Mouse (Mus musculus): Measurements from ENCODE around the gene Spata32.
A peak's percentile ranks its signal among the peaks of the same experiment; 100 is the strongest.

The Spata32 gene

DNA sequence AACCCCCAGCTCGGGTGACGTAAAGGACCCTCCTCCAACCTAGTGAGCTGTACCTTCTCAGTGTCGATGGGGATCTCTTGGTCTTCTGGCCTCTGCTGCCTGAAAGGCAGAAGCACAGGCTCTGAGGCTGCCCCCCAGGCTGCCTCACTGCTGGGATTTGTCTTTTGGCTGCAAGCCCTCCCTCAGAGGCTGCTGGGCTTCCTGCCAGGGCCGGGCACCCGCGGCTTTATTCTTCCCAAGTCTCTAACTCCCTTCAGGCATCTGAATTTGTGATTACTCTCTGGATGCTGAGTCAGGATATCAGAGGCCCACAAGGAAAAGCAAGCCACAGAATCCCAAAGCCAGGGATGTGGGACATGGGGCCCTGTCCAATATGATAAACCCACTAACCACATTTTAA lies 16.6 kb downstream of the Spata32 start:
- DNase-seq = peak; percentile 40 to 55

DNA sequence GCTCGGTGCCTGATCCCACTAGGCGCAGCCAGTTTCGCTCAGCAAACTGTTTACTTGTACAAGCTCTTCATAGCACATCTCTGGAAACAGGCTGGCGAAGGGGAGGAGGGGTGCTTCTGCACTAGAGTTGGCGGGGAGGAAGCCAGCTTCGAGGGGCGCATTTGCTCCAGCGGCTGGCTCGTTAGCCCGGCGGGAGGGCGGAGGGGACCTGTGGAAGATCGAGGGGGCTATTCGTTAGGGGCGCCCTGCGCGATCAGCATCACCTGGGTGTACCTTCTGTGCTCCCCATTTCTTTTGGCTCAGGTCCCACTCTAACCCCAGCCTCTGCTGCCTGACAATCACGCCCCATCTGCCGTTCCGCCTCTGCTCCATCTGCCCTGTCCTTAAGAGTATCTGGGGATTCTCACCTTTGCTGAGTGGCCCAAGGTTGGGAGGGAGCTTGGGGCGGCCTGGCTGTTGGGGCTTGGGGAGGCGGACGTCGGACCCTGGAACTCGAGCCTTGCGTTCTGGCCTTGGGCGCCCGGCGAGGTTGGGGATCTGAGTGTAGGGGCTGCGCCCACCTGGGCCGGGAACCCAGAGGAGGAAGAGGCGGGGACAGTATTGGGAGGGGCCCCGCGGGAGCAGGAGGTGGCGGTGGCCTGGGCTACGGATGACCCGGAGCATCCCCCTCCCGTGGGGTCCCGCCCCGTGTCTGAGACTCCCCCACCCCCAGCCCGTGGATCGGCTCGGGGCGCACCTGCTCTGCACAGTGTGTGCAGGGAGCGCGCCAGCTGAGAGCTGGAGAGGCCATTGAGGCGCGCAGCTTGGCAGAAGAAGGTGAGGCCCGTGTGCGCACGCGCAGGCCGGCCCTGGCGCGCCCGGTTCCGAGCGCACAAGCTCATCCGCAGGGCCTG lies 19.1 kb downstream of the Spata32 start:
- DNase-seq = peak; percentile 58 to 73

DNA sequence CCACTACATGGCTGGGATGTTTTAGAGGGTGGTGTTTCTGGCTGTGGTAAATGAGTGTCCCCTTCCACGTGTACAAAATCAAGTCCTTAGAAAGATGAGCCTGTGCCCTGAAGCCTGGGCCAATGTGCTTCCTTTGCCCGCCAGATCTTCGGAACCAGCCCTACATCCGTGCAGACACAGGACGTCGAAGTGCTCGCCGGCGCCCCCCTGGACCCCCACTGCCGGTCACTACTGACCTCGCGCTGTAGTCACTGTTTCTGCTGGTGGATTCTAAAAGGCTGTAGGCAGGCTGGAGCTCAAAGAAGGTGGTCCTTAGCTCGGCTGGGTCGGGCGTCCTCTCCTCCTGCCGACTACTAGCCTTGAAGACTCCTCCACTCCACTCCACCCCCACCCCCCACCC lies 19.9 kb downstream of the Spata32 start:
- no peak for DNase-seq

DNA sequence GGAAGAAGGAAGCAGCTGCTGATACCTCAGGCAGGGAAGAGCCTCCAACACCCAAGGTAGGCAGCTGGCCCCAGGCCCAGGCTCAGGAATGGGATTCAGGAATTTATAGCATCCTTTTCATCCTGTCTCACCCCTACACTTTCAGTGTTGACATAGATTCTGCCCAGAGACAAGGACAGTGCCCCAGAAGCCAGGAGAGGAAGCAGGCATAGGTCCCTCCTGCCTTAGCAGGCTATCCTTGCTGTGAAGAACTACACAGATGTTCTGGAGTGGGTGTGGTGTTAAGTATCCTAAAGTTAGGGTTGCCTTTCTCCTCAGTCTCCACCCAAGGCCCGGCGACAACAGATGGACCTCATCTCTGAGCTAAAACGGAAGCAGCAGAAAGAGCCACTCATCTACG lies 20.9 kb downstream of the Spata32 start:
- DNase-seq = no peak

DNA sequence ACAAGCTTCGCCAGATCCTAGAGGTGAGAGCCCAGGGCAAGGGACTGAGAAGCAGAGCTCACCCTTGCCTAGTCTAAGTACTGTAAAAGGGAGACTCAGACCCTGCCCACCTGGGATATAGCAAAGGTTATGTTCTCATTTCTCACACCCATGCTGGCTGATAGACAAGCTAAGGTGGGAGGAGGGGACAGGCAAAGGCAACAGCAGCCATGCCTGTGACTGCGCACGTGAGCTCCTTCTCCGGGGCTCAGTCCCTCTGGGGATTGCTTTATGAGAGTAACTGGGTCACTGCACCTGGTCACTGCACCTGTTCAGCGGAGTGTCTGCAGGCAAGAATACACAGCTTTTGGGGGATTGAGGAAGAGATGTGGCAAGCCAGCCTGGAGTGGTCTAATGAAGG lies 22.6 kb downstream of the Spata32 start:
- DNase-seq = no peak

DNA sequence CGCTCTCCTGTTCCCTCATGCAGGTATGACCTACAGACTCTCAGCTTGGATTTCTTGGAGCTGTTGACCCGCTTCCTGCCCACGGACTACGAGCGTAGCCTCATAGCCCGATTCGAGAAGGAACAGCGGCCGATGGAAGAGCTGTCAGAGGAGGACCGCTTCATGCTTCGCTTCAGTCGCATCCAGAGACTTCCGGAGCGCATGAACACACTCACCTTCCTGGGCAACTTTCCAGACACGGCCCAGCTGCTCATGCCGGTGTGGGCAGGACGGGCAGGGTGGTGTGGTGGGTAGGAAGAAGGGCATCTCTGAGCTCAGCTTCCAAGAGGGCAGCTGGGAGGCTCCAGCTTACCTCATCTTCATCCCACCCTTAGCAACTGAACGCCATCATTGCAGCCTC lies 23.0 kb downstream of the Spata32 start:
- DNase-seq = peak; percentile 48 to 62

DNA sequence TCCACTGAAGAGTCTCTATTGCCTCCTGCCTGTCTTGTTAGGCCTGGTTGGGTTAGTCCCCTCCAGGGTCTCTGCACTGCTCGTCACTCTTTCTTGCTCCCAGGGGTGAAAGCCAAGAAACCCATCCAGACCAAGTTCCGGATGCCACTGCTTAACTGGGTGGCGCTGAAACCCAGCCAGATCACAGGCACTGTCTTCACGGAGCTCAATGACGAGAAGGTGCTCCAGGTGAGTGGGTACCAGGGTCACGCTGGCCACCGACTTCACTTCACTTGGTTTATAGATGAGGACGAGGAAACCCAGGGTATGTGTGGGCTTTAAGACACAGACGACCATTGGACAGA lies 24.4 kb downstream of the Spata32 start:
- no peak for DNase-seq

DNA sequence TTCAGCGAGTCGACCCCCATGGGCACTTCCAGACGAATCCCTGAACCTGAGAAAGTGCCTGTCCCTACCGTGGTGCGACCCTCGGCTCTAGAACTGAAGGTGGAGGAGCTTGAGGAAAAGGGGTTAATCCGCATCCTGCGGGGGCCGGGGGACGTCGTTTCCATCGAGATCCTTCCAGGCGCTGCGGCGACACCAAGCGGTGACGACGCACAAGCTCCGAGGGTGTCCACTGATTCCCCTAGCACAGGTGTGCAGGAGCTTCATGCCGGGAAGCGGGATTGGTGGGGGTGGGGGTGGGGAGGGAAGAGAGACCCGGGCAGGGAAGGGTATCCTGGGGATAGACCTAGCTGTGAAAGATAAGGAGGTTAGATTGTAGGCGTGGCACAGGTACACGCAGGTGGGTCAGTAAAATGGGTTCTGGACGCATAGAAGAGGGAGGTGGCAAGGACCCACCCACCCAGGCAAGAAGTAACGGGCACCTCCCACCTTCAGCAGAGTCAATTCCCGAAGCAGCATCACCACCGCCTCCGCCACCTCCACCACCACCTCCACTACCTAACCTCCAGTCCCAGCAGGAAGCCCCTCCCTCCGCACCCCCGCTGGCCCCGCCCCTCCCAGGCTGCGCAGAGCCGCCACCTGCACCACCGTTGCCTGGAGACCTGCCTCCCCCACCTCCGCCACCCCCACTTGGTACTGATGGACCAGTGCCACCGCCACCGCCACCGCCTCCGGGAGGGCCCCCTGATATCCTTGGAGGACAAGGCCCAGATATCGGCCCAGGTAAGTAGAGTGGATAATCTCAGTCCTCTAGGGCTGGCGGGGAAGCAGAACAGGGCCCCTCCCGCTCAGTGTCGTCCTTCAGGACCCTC lies 25.0 kb downstream of the Spata32 start:
- DNase-seq = peak; percentile 67 to 75

DNA sequence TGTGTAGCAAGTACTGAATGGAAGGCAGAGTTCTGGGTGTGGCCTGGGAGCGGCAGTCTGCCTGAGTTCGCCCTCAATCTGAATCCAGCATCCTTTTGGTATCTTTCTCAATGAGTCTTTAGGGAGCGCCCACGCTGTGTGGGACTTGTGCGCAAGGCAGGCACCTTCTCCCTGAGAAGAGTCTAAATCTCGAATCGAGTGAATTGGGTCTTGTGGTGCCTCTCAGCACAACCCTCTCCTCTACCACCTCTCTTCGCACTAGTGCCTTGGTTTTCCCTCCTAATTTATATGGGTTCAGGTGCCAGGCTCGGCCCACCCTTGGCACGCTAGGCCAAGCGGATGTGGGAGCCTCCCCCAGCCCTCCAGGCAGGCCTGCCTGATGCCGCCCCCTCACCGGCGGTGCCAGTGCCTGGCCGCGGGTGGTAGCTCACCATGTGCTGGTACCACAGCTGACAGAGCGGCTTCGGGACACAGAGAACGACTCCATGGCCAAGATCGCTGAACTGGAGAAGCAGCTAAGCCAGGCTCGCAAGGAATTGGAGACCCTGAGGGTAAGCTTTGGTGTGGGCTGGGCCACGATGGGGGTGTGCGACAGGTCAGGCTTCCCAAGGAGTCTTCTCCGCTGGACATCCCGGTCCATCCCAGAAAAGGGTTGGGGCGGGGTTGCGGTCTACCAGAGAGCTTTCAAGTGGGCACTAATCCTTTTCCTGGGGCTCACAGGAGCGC lies 25.8 kb downstream of the Spata32 start:
- peak in 1 of 2 experiments; percentile 38 for DNase-seq

DNA sequence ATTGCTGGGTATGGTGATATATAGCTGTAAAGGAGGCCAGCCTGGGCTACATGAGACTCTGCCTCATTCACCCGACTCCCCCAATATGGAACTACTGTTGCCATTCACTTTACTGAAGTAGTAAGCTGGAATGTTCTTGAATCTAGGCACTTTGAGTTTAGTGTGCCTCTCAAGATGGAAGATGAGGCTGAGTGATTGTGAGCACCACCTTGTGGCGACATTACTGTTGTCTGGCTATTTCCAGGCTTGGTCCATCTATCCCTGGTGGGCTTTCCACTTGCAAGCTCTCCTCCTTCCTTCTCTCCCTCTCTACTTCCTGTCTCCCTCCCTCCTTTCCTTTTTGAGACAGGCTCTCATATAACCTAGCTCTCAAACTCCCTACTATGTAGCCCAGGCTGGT lies 33.3 kb downstream of the Spata32 start:
- DNase-seq = peak; percentile 78 to 83

DNA sequence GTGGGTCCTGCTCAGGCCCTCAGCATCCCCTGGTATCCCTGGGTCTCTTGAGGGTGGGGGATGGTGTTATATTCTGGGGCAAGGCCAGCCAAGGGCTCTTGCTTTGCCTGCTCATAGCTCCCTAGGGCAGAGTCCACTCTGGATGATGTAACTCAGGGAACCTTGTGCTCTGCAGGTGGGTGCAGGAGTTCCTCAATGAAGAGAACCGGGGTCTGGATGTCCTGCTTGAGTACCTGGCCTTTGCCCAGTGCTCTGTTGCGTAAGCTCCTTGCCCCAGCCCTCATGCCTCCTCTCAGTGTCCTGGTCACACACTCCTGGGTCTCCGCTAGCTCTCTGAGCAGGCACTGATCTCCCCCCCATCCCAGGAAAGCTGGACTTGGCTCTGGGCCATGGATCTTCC lies 36.3 kb downstream of the Spata32 start:
- DNase-seq = peak; percentile 23 to 62

DNA sequence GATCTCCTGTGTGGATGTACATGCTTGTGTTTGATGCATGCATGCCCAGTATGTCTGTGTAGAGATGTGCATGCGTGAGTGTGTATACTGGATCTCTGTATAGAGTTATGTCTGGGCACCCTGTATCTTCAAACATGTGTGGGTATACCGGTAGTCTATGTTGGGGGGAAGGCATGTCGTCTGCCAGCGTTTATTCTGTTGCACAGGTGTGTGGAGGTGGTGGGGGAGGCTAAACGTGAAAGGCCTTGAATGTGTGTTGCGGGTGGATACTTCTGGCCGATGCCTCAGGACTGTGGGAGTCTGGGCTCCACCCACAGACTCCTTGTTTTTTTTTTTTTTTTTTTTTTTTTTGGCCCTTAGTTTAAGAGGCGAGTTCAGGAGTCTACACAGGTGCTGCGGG lies 36.9 kb downstream of the Spata32 start:
- no peak for DNase-seq

DNA sequence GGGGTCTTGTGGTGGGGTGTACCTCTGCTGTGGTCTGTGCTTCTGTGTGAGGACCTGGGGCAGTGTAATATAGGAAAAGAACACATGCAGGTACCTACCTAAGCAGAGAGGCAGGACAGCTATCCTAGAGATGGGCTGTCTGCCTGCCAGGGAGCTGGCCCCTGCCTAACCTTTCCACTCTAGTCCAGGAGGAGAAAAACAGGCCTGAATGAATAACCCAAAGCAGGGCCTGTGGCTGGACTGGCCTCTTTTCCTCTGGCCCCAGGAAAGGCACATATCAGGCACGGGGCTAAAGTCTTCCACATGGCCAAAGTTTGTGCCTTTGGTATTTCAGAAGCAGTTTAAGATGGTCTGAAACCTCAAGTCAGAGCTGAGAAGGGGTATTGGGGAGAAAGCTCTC lies 37.8 kb downstream of the Spata32 start:
- no peak for DNase-seq

DNA sequence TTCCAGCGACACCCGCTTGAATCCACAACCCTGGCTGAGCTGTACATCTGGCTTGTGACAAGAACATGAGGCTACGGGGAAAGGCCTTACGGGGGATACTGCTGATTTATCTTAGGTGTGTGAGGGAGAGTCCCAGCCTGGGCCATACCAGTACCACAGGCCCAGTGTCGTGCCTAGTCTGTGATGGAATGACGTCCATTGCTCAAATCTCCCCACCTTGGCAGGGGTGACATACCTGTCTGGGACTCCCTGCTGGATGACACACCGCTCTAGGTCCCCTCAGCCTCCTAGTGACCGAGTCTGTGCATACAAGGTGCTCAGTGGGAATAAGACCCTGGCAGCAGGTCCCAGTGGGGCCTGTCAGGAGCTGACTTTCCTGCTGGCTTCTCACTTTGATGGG lies 39.5 kb downstream of the Spata32 start:
- no peak for DNase-seq

DNA sequence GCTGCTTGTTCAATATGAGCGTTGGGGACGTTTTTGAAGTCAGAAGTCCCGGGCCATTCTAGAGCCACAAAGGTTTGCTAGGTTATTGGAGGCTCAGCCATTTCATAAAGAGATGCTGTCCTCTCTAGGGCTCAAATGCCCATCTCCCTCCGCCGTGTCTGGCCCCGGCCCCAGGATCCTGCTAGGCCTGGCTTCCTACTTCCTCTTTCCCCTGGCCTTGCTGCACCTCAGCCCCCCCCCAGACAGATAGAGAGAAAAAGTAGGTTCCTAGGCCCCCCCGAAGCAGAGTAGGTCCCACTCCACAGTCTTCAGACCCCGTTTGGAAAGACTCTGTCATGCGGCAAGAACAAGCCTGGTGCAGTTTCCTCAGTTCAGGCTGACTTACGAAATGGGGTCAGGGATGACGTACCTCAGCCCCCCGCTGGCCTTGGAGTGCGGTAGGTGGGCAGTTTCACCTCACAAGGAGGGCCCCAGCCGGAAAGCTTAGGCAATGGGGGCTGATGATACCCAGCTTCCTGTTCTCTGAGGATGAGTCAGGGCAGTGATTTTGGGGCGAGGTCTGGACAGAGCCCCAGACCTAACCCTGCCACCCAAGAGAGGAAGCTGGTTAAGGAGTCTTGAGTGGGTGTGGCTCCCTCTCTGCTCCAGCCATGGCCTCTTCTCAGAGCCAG lies 40.3 kb downstream of the Spata32 start:
- DNase-seq = no peak

DNA sequence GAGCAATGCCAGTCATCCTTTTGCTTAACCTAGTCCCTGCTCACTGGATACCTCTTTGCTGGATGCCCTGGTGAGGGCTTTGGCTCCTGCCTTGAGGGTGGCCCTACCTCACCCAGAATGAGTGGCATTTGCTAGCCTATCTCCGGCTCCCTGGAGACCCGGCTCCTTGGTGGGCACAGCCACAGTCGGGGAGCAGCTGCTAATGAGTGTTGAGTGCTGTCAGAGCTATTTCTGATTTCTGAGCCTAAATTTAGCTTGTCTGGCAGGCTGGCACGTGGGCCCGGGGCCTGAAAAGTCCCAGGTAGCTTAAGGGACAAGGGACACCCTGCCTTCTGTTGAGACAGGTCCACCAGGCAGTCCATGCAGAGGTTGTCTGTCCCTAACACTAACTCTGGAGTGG lies 41.0 kb downstream of the Spata32 start:
- no peak for DNase-seq

DNA sequence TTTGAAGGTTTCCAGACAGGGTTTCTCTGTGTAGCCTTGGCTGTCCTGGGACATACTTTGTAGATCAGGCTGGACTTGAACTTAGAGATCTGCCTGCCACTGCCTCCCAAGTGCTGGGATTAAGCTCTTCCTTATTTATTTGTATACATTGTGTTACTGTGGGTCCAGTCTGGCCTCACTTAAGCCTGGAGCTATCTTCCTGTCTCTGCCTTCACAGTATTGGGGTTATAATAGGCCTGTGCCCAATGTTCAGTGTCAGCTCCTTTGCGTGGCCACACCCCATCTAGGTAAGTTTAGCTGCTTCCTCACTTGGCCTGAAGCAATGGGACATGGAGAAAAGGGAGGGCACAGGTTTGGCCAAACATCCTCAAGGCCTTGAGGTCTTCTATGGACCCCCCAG lies 41.7 kb downstream of the Spata32 start:
- DNase-seq = no peak

DNA sequence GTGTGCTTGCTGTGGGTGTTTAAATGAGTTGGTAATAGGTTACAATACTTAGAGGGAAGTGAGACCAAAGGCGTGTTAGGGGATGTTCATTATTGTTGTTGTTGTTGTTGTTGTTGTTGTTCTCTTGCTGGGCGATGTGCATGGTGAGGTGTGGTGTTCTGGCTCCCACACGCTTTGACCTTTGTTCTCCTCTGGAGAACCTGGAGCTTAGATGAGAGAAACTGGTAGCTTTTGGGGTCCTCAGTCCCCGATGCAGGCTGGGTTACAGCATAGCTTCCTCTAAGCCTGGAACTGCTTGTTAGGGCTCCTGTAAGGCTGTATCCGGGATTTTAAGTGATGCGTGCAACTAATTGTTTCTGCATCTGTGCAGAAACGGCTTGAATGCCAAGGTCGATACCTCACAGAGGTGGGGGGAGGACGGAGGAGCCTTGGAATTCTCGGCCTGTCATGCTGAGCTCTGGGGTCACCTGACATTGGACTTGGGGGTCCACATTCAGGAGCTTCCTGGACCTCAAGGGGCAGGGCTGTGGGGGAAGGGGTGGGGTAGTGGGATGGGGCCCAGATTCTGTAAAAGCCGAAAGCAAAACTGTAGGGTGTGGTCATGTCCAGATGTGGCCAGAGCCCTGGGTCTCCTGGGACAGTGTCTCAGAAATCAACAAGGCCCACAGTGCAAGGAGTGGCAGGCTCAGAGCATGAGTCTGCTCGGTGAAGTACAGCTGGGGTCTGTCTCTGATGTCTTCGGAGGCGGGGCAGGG lies 42.4 kb downstream of the Spata32 start:
- DNase-seq = no peak

DNA sequence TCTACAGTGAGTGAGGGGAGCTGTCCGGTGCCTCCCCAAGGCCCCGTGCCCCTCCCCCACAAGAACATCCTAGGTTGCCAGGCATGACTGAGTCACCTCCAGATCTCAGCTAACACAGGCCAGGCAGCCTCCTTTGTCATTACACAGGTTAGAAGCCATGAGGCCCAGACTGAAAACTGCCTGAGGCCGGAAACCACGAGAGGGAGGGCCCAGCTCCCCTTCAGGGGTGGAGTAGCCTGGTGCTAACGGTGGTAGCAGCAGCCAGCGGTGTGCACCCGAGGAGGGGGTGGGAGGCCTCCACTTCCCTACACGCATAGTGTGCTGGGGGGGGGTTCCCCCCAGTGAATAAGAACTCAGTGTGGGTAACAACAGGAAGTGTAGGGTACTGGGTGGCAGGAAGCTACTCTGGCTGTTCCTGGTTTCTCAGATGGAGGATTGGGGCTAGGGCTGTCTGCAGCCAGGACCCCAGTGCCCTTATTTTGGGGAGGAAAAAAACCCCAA lies 43.3 kb downstream of the Spata32 start:
- DNase-seq = peak; percentile 39 to 61

DNA sequence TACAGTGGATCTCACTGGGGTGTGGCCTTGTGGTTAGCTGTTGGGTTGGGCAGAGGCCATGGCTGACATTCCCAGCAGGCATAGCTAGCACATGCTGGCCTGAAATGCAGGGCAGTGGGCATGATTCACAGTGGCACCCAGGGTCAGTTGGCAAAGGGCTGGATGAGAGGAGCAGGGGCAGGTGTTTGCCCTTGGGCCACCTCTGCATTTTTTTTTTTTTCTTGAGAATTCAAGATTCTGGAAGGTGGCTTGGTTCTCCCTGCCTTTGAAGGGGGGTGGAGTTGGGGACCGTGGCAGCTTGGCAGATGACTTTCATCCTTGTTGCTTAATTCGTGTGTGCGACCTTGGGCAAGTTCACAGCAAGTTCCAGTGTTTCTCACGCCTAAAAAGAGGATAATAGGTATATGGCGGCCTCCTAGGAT lies 43.8 kb downstream of the Spata32 start:
- no peak for DNase-seq

DNA sequence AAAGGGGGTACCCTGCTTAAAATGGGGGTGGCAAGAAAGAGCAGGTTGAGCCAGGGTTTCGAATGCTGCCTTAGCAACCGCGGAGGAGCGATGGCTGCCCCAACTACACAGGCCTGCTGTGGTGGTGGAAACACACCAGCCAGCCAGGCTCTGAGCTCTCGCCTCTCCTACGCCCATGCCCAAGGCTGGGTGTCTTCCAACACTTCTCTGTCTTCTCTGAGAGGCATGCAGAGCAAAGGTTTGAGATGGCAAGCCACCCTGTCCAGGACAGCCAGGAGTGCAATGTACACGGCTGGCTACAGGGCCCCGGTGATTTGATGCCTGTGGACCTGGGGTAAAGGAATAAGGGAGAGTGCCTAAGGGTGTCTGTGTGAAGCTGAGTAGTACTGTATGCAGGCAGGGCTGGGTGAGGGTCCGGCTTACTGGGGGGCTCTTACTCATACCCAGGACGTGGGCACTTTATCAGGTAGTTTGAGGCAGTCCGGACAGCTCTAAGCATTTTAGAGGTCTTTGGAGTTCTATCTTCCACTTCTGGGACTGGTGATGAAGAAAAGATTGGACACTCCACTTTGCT lies 44.4 kb downstream of the Spata32 start:
- DNase-seq = peak in 1 of 2 experiments; percentile 11
